ENCODE assay signal across 12 mouse cellular contexts in genomic region chr15:12365416-12366071, GRCm38 (mm10). TPM values are rescaled to one million over a fixed set of nuclear protein-coding genes. Genes with fewer than 3 reads are reported as not detected.
A peak's percentile ranks its signal among the peaks of the same experiment; 100 is the strongest.
DNase-seq lines count a peak whose midpoint lies in the region; ATAC-seq and TF ChIP-seq lines count a peak whose summit lies in the region.
"Had no signal": no experiment of that assay in that cellular context is flagged by ENCODE, and none has a peak within 500 bp of the region (broad histone marks: within the 10 kb centered on the region; RNA-seq: fewer than 3 reads in every experiment).

No protein-coding gene starts in this region.

- H3K36me3 ChIP-seq in forebrain, embryonic 12.5 days (replicated peaks): no peaks in the 10 kb centered on the region
- no peaks in the 10 kb centered on the region for H3K36me3 ChIP-seq in forebrain, embryonic 14.5 days (ENCODE audit: control insufficient read depth, insufficient read depth, low read length)
- 0 out of 2 replicates have a peak, but pooled peaks cover 4% of the 10 kb centered on the region for H3K36me3 ChIP-seq in hindbrain, postnatal 0 days (ENCODE audit: insufficient read depth, low read length)
- H3K36me3 ChIP-seq in midbrain, embryonic 13.5 days: no peaks in the 10 kb centered on the region; the same call in 1 of the 2 replicates

- peaks cover 7% of the 10 kb centered on the region; the same call in 1 of the 2 replicates for H3K27me3 ChIP-seq in forebrain, embryonic 12.5 days
- H3K27me3 ChIP-seq in forebrain, embryonic 14.5 days (replicated peaks; ENCODE audit: control insufficient read depth, insufficient read depth, low read length): no peaks in the 10 kb centered on the region
- H3K27me3 ChIP-seq in hindbrain, postnatal 0 days (ENCODE audit: insufficient read depth, low read length): no peaks in the 10 kb centered on the region
- H3K27me3 ChIP-seq in midbrain, embryonic 13.5 days: no peaks in the 10 kb centered on the region
- H3K27me3 ChIP-seq: heart, embryonic 12.5 days had no signal

- 0 out of 2 replicates have a peak overlapping the region, but pooled peaks have one; percentile 10 for H3K4me2 ChIP-seq in forebrain, embryonic 12.5 days
- no peak overlapping the region for H3K4me2 ChIP-seq in forebrain, embryonic 14.5 days (ENCODE audit: low read length)
- H3K4me2 ChIP-seq in hindbrain, postnatal 0 days (ENCODE audit: low read depth, low read length): no peak overlapping the region
- peak overlapping the region; percentile 14 for H3K4me2 ChIP-seq in midbrain, embryonic 13.5 days (replicated peaks)
- H3K4me2 ChIP-seq: heart, embryonic 12.5 days had no signal

- H3K4me3 ChIP-seq in forebrain, embryonic 12.5 days (replicated peaks): no peak overlapping the region
- H3K4me3 ChIP-seq in forebrain, embryonic 14.5 days (ENCODE audit: low read depth, low read length): no peak overlapping the region
- no peak overlapping the region for H3K4me3 ChIP-seq in hindbrain, postnatal 0 days (ENCODE audit: low read length)
- H3K4me3 ChIP-seq in midbrain, embryonic 13.5 days (replicated peaks): no peak overlapping the region
- H3K4me3 ChIP-seq: gastrocnemius, adult 2 months; heart, embryonic 12.5 days; limb, embryonic 10.5 days had no signal

- no peak for TF ChIP-seq CTCF in hindbrain, postnatal 0 days (IDR thresholded peaks at IDR 0.05; ENCODE audit: low read depth)

- no peaks in the 10 kb centered on the region for H3K9me3 ChIP-seq in forebrain, embryonic 12.5 days
- H3K9me3 ChIP-seq in forebrain, embryonic 14.5 days (replicated peaks; ENCODE audit: control insufficient read depth, low read length): no peaks in the 10 kb centered on the region
- no peaks in the 10 kb centered on the region for H3K9me3 ChIP-seq in hindbrain, postnatal 0 days (ENCODE audit: low read length)
- H3K9me3 ChIP-seq in midbrain, embryonic 13.5 days: no peaks in the 10 kb centered on the region
- H3K9me3 ChIP-seq: heart, embryonic 12.5 days; limb, embryonic 10.5 days had no signal

- DNase-seq in forebrain, embryonic 14.5 days (ENCODE audit: low spot score): no peak
- no peak for DNase-seq in hindbrain, postnatal 0 days (ENCODE audit: low spot score)
- DNase-seq in retina, embryonic 14.5 days (ENCODE audit: low spot score): no peak
- no peak for DNase-seq in adrenal gland, adult (ENCODE audit: inconsistent age in 2 of 2, low spot score in 1 of 2)
- DNase-seq in adrenal gland, adult 8-10 months: no peak
- DNase-seq: gastrocnemius, adult 2 months; thymus, postnatal 4 days had no signal

- ATAC-seq in forebrain, embryonic 12.5 days (ENCODE audit: low FRiP score): no peak; the same call in 1 of the 2 replicates
- ATAC-seq in forebrain, embryonic 14.5 days: peak; percentile 16; the same call in 1 of the 2 replicates
- no peak for ATAC-seq in hindbrain, postnatal 0 days
- ATAC-seq in midbrain, embryonic 13.5 days: no peak

- 0 out of 2 replicates have a peak overlapping the region, but pooled peaks have one; percentile 25 for H3K9ac ChIP-seq in forebrain, embryonic 12.5 days
- H3K9ac ChIP-seq in forebrain, embryonic 14.5 days (ENCODE audit: low read length): no peak overlapping the region
- 0 out of 2 replicates have a peak overlapping the region, but pooled peaks have one; percentile 4 for H3K9ac ChIP-seq in hindbrain, postnatal 0 days (replicated peaks; ENCODE audit: low read length)
- H3K9ac ChIP-seq in midbrain, embryonic 13.5 days (replicated peaks): no peak overlapping the region
- H3K9ac ChIP-seq: heart, embryonic 12.5 days had no signal

- peaks cover 22% of the 10 kb centered on the region for H3K4me1 ChIP-seq in forebrain, embryonic 12.5 days
- peaks cover 18% of the 10 kb centered on the region for H3K4me1 ChIP-seq in forebrain, embryonic 14.5 days (ENCODE audit: control insufficient read depth, insufficient read depth, low read length)
- peaks cover 18% of the 10 kb centered on the region for H3K4me1 ChIP-seq in hindbrain, postnatal 0 days (ENCODE audit: insufficient read depth, low read length)
- peaks cover 29% of the 10 kb centered on the region for H3K4me1 ChIP-seq in midbrain, embryonic 13.5 days (replicated peaks)

- H3K27ac ChIP-seq in forebrain, embryonic 12.5 days: peak overlapping the region; percentile 80
- H3K27ac ChIP-seq in forebrain, embryonic 14.5 days (ENCODE audit: low read depth, low read length): peak overlapping the region; percentile 74
- H3K27ac ChIP-seq in hindbrain, postnatal 0 days: peak overlapping the region; percentile 84
- H3K27ac ChIP-seq in midbrain, embryonic 13.5 days: peak overlapping the region; percentile 82
- H3K27ac ChIP-seq: gastrocnemius, adult 2 months; kidney, postnatal 0 days; limb, embryonic 10.5 days had no signal

- WGBS in forebrain, embryonic 12.5 days: 79% methylated on average over 15 of the region's 15 CpGs
- WGBS in forebrain, embryonic 14.5 days: 78% methylated on average over 15 of the region's 15 CpGs
- WGBS in hindbrain, postnatal 0 days: 43% methylated on average over 15 of the region's 15 CpGs
- 78% methylated on average over 15 of the region's 15 CpGs for WGBS in midbrain, embryonic 13.5 days

RNA-seq across cellular contexts. Expression of gene 1810049J17Rik, which starts 43.8 kb away (rescaled TPM):
- polyA plus RNA-seq in forebrain, embryonic 12.5 days (2016; fragmentation: Nextera tagmentation; extraction: Ambion mirVana): 1.1 TPM in 1 of 2 replicates, not detected in the other
- polyA plus RNA-seq in forebrain, embryonic 14.5 days (2014; fragmentation: Nextera tagmentation; extraction: Ambion mirVana): 1.2 and 1.6 TPM in 2 replicates
- total RNA-seq in hindbrain, postnatal 0 days (2014; rRNA removed): not detected in 2 replicates
- polyA plus RNA-seq in hindbrain, postnatal 0 days (2015; fragmentation: Nextera tagmentation; extraction: Ambion mirVana): 1.4 and 1.8 TPM in 2 replicates
- polyA plus RNA-seq in midbrain, embryonic 13.5 days (2015; fragmentation: Nextera tagmentation; extraction: Ambion mirVana): 0.67 TPM in 1 of 2 replicates, not detected in the other
- total RNA-seq in adrenal gland, adult 8-10 months (2022): 1 to 10 TPM in 1 of 4 experiments, under 1 TPM in 2, not detected in 1; 0.61 to 1.2 (median 0.75) TPM
- total RNA-seq: gastrocnemius, adult 2 months had no signal

RNA-seq across cellular contexts. Expression of gene Golph3, which starts 44.3 kb away (rescaled TPM):
- 85.3 and 88.5 TPM in 2 replicates for polyA plus RNA-seq in forebrain, embryonic 12.5 days (2016; fragmentation: Nextera tagmentation; extraction: Ambion mirVana)
- polyA plus RNA-seq in forebrain, embryonic 14.5 days (2014; fragmentation: Nextera tagmentation; extraction: Ambion mirVana): 83.0 and 88.5 TPM in 2 replicates
- 132 and 134 TPM in 2 replicates for total RNA-seq in hindbrain, postnatal 0 days (2014; rRNA removed)
- polyA plus RNA-seq in hindbrain, postnatal 0 days (2015; fragmentation: Nextera tagmentation; extraction: Ambion mirVana): 59.5 and 63.6 TPM in 2 replicates
- polyA plus RNA-seq in midbrain, embryonic 13.5 days (2015; fragmentation: Nextera tagmentation; extraction: Ambion mirVana): 68.6 and 70.8 TPM in 2 replicates
- 100 to 1,000 TPM; 109 to 136 (median 122) TPM for total RNA-seq in adrenal gland, adult 8-10 months (2022)

Comparison
In these comparisons a context has a peak if more than half of its experiments do, and no peak if none do; other contexts are left out.
1. H3K4me2 ChIP-seq: peak in forebrain, embryonic 12.5 days (single experiment) and midbrain, embryonic 13.5 days (single experiment); none in forebrain, embryonic 14.5 days (single experiment) and hindbrain, postnatal 0 days (single experiment).
2. H3K9ac ChIP-seq: peak in forebrain, embryonic 12.5 days (single experiment) and hindbrain, postnatal 0 days (single experiment); none in forebrain, embryonic 14.5 days (single experiment) and midbrain, embryonic 13.5 days (single experiment).
3. Peak in every context shown above with its lines, with median percentiles within 50 percentile points of each other: H3K27ac ChIP-seq.